Mouse (Mus musculus) heart, embryonic 12.5 days (tissue): ENCODE results near the gene Nrcam. TPM values are rescaled to one million over a fixed set of nuclear protein-coding genes. Genes with fewer than 3 reads are reported as not detected.
"Not testable (repeated sequence)": the region's sequence is repeated elsewhere in the genome, so short reads cannot be mapped to it uniquely, and the experiment has no call there.

Source experiments
- ATAC-seq: fragments of 200-750 bp; cut with Nextera tagmentation; 2 replicates; pipeline ENCODE4 v1.8.0; 2017; ENCODE audit warnings: moderate TSS enrichment, moderate library complexity; ENCODE audit not compliant: insufficient number of reproducible peaks, low FRiP score
- H3K27ac ChIP-seq: fragments of 300-500 bp; sonication (generic); 2 replicates; pipeline ENCODE4 v1.5.1; 2016; ENCODE audit warnings: mild to moderate bottlenecking, moderate library complexity; ENCODE audit not compliant: poor library complexity, severe bottlenecking
- H3K27me3 ChIP-seq: fragments of 300-500 bp; sonication (generic); replicated peaks from 2 replicates; pipeline ENCODE4 v1.6.1; 2016; ENCODE audit warnings: mild to moderate bottlenecking, moderate library complexity
- H3K36me3 ChIP-seq: fragments of 300-500 bp; sonication (generic); 2 replicates; pipeline ENCODE4 v1.6.1; 2016; ENCODE audit warnings: mild to moderate bottlenecking, moderate library complexity
- H3K4me1 ChIP-seq: fragments of 300-500 bp; sonication (generic); replicated peaks from 2 replicates; pipeline ENCODE4 v1.6.1; 2016; ENCODE audit warnings: mild to moderate bottlenecking
- H3K4me2 ChIP-seq: fragments of 300-500 bp; sonication (generic); 2 replicates; pipeline ENCODE4 v1.6.1; 2016; ENCODE audit warnings: mild to moderate bottlenecking, moderate library complexity
- H3K4me3 ChIP-seq: fragments of 300-500 bp; sonication (generic); 2 replicates; pipeline ENCODE4 v1.5.1; 2016; ENCODE audit warnings: mild to moderate bottlenecking
- H3K9ac ChIP-seq: fragments of 300-500 bp; sonication (generic); 2 replicates; pipeline ENCODE4 v1.6.1; 2016; ENCODE audit warnings: mild to moderate bottlenecking, moderate library complexity
- H3K9me3 ChIP-seq: fragments of 300-500 bp; sonication (generic); replicated peaks from 2 replicates; pipeline ENCODE4 v1.6.1; 2016; ENCODE audit warnings: mild to moderate bottlenecking, moderate library complexity
- WGBS: fragments of 180-500 bp; shearing (Covaris S2); methylation state at CpG from one replicate; pipeline ENCODE4 v1.1.7; 2016; 5-methylcytosine and 5-hydroxymethylcytosine counted together
- polyA plus RNA-seq: library from polyadenylated mRNA; unstranded; fragments of >200 nt; fragmentation: Nextera tagmentation; extraction: Ambion mirVana; gene quantifications from 2 replicates; pipeline ENCODE4 v1.2.1, GENCODE M21; 2016

Nrcam gene
- 0.92 and 1.4 TPM in 2 replicates for polyA plus RNA-seq

DNA sequence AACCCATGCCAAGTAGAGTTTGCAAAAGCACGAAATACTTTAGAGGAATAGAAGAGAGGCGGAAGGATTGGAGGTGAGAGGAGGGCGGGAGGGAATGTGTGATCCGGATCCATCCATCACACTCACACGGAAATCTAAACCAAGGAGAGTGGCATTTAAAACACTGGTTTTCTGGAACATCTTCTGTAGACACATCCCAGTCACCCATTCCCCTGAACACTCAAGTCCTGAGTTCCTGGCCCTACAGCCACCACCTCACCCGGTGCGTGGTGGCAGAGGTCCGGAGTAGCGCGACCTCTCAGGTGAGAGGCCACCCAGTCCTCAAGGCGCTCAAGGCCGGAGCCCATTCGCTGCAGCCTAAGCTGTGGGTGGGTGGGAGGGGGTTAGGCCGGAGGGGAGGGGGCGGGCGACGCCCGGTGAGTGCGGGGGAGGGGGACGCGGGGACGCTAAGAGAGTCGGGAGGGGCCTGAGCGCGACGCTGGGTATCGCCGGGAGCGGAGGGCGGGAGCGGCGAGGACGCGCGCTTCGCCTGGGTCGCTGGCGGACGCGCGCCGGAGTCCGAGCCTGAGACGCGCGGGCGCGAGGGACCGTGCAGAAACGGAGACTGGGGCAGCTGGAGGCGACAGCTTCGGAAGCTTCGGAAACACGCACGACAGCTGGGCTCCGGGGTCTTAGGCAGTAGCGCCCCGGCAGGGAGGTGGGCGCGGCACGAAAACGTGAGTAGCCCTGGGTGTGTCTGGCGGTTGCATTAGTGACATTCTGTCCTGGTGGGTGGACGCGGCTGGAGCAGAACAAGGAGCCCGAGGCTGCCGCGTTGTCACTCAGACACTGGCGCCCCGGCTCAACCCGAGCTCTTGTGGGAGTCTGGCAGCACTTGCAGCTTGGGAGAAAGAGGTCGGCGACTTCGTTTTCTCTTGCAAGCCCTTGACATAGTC lies at the start of gene Nrcam:
Gene Nrcam (plus strand): TSS at position 505 of the 935 bp plus-strand sequence.
- 2% methylated on average over 74 of the region's 74 CpGs for WGBS
- peak; percentile 61 for ATAC-seq

GRCm38 (mm10) chr12:44280147-44280546 lies 48.5 kb upstream of the Nrcam start:
- 50% methylated on average over 2 of the region's 2 CpGs for WGBS
- H3K4me3 ChIP-seq, H3K9me3 ChIP-seq, H3K27ac ChIP-seq, H3K9ac ChIP-seq, H3K4me1 ChIP-seq, H3K36me3 ChIP-seq, H3K27me3 ChIP-seq, ATAC-seq, H3K4me2 ChIP-seq: not testable (repeated sequence)

More for the DNA sequence above, at the start of gene Nrcam:
- Histone ChIP-seq H3K4me3 (peak within 1 kb of the TSS; percentile 63), H3K27ac (no peak within 1 kb of the TSS), H3K9ac (peak within 1 kb of the TSS; percentile 63), H3K27me3 (peaks cover 31% of the 10 kb centered on the region), H3K9me3 (no peaks in the 10 kb centered on the region), H3K4me2 (peak within 1 kb of the TSS; percentile 99), H3K36me3 (no peaks in the 10 kb centered on the region), H3K4me1 (peaks cover 8% of the 10 kb centered on the region; the same call in 1 of the 2 replicates)

- Histone ChIP-seq H3K9me3 (no peaks in the 10 kb centered on the region), H3K27me3 (no peaks in the 10 kb centered on the region), H3K9ac (no peak overlapping the region), H3K4me2 (no peak overlapping the region), H3K4me1 (0 out of 2 replicates have a peak, but pooled peaks cover 2% of the 10 kb centered on the region), H3K4me3 (no peak overlapping the region), H3K36me3 (peaks cover 8% of the 10 kb centered on the region), H3K27ac (no peak overlapping the region)
- ATAC-seq: no peak
- WGBS: 88% methylated on average over 3 of the region's 3 CpGs
These were observed 47.2 kb upstream of the Nrcam start for GRCm38 (mm10) chr12:44281534-44281933.

DNA sequence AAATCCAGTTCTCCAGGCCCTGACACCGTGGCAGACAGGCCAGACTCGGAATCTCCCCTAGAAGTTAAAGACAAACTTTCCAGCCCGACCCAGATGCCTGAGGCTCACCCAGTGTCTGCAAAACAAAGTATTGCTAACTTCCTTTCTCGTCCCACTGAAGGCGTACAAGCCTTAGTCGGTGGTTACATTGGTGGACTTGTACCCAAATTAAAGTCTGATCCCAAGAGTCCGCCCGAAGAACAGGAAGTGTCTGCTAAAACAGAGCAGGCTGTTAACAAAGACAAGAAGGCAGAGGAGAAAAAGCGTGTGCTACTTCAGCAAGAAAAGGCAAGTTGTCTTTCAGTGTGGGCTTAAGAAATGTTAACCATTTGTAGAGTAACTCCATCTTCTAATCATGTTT lies 45.3 kb upstream of the Nrcam start:
- Histone ChIP-seq H3K4me2 (no peak overlapping the region), H3K27ac (no peak overlapping the region; the same call in 1 of the 2 replicates)

GRCm38 (mm10) chr12:44286992-44287391 lies 41.7 kb upstream of the Nrcam start:
- Histone ChIP-seq H3K36me3 (peaks cover 22% of the 10 kb centered on the region), H3K4me1 (no peaks in the 10 kb centered on the region), H3K27me3 (no peaks in the 10 kb centered on the region), H3K27ac (no peak overlapping the region), H3K9me3 (no peaks in the 10 kb centered on the region), H3K4me3 (no peak overlapping the region), H3K9ac (no peak overlapping the region), H3K4me2 (no peak overlapping the region)
- no peak for ATAC-seq
- 95% methylated on average over 8 of the region's 8 CpGs for WGBS

More for the DNA sequence above, 45.3 kb upstream of the Nrcam start:
- H3K4me1 ChIP-seq: 0 out of 2 replicates have a peak, but pooled peaks cover 2% of the 10 kb centered on the region
- 0 out of 2 replicates have a peak, but pooled peaks have one; percentile 45 for ATAC-seq
- H3K4me3 ChIP-seq: no peak overlapping the region
- no peak overlapping the region for H3K9ac ChIP-seq
- peaks cover 14% of the 10 kb centered on the region for H3K36me3 ChIP-seq
- no peaks in the 10 kb centered on the region for H3K27me3 ChIP-seq
- 53% methylated on average over 9 of the region's 9 CpGs for whole genome bisulfite sequencing
- no peaks in the 10 kb centered on the region for H3K9me3 ChIP-seq

DNA sequence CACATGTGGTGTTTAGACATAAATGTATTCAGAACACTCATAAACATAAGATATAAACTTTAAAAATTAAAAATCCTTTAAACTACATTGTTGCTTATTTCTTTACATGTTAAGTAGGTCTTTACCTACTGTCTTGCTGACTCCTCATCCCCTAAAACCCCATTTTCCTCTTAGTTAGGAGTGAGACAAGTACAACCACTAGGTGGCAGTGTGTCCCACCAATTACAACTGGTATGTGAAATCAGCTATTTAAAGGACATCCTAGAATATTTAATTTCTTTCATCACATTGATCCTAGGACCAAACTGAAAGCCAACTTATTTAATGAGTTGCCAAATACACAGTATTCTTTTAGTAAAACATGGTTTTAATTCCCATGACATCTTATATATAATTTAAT lies 36.4 kb upstream of the Nrcam start:
- H3K36me3 ChIP-seq: peaks cover 17% of the 10 kb centered on the region

GRCm38 (mm10) chr12:44300793-44301192 lies 27.9 kb upstream of the Nrcam start:
- Histone ChIP-seq H3K4me3 (no peak overlapping the region), H3K36me3 (peaks cover 35% of the 10 kb centered on the region), H3K27ac (no peak overlapping the region), H3K9ac (no peak overlapping the region), H3K27me3 (no peaks in the 10 kb centered on the region), H3K4me1 (no peaks in the 10 kb centered on the region), H3K4me2 (no peak overlapping the region), H3K9me3 (no peaks in the 10 kb centered on the region)
- ATAC-seq: no peak

More for the DNA sequence above, 36.4 kb upstream of the Nrcam start:
- no peak overlapping the region for H3K9ac ChIP-seq
- H3K4me1 ChIP-seq: no peaks in the 10 kb centered on the region
- no peaks in the 10 kb centered on the region for H3K27me3 ChIP-seq
- H3K4me3 ChIP-seq: no peak overlapping the region
- no peak overlapping the region for H3K4me2 ChIP-seq
- no peaks in the 10 kb centered on the region for H3K9me3 ChIP-seq
- ATAC-seq: no peak
- no peak overlapping the region for H3K27ac ChIP-seq

GRCm38 (mm10) chr12:44304012-44304411 lies 24.7 kb upstream of the Nrcam start:
- Histone ChIP-seq H3K4me2 (no peak overlapping the region), H3K4me3 (no peak overlapping the region), H3K27ac (no peak overlapping the region), H3K36me3 (peaks cover 41% of the 10 kb centered on the region), H3K9me3 (no peaks in the 10 kb centered on the region), H3K27me3 (no peaks in the 10 kb centered on the region), H3K9ac (no peak overlapping the region), H3K4me1 (peaks cover 4% of the 10 kb centered on the region; the same call in 1 of the 2 replicates)
- ATAC-seq: no peak
- 85% methylated on average over 1 of the region's 1 CpGs for whole genome bisulfite sequencing

DNA sequence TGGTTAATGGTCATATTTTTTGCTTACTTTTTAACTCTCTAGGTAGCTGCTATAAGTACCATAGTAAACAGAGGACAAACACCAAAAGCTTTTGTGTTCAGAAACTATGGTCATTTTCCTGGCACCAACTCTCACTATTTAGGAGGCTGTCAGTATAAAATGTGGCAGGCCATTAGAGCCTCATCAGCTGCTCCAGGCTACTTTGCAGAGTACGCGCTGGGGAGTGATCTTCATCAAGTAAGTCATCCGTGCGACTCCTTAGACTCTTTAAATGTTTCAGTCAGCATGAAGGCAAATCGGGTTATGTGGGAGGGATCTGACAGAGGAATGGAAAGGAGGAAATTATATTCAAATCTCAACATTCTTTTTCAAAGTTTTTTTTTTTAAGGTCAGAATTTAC lies 23.8 kb upstream of the Nrcam start:
- no peak for ATAC-seq
- peaks cover 4% of the 10 kb centered on the region; the same call in 1 of the 2 replicates for H3K4me1 ChIP-seq
- H3K27ac ChIP-seq: no peak overlapping the region
- no peak overlapping the region for H3K9ac ChIP-seq
- no peaks in the 10 kb centered on the region for H3K9me3 ChIP-seq
- H3K4me2 ChIP-seq: no peak overlapping the region
- peaks cover 40% of the 10 kb centered on the region for H3K36me3 ChIP-seq
- no peaks in the 10 kb centered on the region for H3K27me3 ChIP-seq
- WGBS: 83% methylated on average over 5 of the region's 5 CpGs
- no peak overlapping the region for H3K4me3 ChIP-seq

GRCm38 (mm10) chr12:44308221-44308620 lies 20.5 kb upstream of the Nrcam start:
- Histone ChIP-seq H3K9me3 (no peaks in the 10 kb centered on the region), H3K9ac (no peak overlapping the region), H3K4me2 (no peak overlapping the region), H3K27ac (no peak overlapping the region), H3K36me3 (peaks cover 27% of the 10 kb centered on the region), H3K27me3 (no peaks in the 10 kb centered on the region), H3K4me1 (peaks cover 4% of the 10 kb centered on the region; the same call in 1 of the 2 replicates), H3K4me3 (no peak overlapping the region)
- no peak for ATAC-seq
- WGBS: 81% methylated on average over 3 of the region's 3 CpGs

- no peak overlapping the region for H3K4me3 ChIP-seq
- no peak for ATAC-seq
- H3K4me1 ChIP-seq: no peaks in the 10 kb centered on the region
- H3K36me3 ChIP-seq: peaks cover 10% of the 10 kb centered on the region; the same call in 1 of the 2 replicates
- H3K4me2 ChIP-seq: no peak overlapping the region
- H3K27me3 ChIP-seq: no peaks in the 10 kb centered on the region
- 88% methylated on average over 2 of the region's 2 CpGs for WGBS
- no peaks in the 10 kb centered on the region for H3K9me3 ChIP-seq
- no peak overlapping the region for H3K9ac ChIP-seq
- no peak overlapping the region for H3K27ac ChIP-seq
These were observed 13.5 kb upstream of the Nrcam start for GRCm38 (mm10) chr12:44315212-44315611.
